ENCODE assay signal across 8 mouse cellular contexts in genomic region chr17:25222951-25223601, GRCm38 (mm10). TPM values are rescaled to one million over a fixed set of nuclear protein-coding genes. Genes with fewer than 3 reads are reported as not detected.
DNase-seq lines count a peak whose midpoint lies in the region; ATAC-seq and TF ChIP-seq lines count a peak whose summit lies in the region.

No protein-coding gene starts in this region.

- no peak for TF ChIP-seq POLR2A in cerebellum, adult 2 months (IDR thresholded peaks at IDR 0.05; ENCODE audit: borderline replicate concordance, insufficient read depth, low read length)
- TF ChIP-seq POLR2A in thymus, adult 2 months (IDR thresholded peaks at IDR 0.05; ENCODE audit: control insufficient read depth, extremely low read depth, insufficient read depth, low read length, poor library complexity), result no peak

- no peaks in the 10 kb centered on the region for H3K9me3 ChIP-seq in midbrain, postnatal 0 days (ENCODE audit: low read length)

- 9% methylated on average over 6 of the region's 6 CpGs for WGBS in cerebellum, adult 2 months
- WGBS in thymus, adult 2 months, result 7% methylated on average over 6 of the region's 6 CpGs
- WGBS in midbrain, postnatal 0 days, result 37% methylated on average over 6 of the region's 6 CpGs

- peak; percentile 51 for DNase-seq in cerebellum, adult 2 months
- no peak for DNase-seq in cerebellum, postnatal 10 days
- peak; percentile 14 for DNase-seq in thymus, adult 2 months
- DNase-seq in thymus, postnatal 25 days, result no peak
- DNase-seq in midbrain, postnatal 0 days (ENCODE audit: low spot score), result no peak
- DNase-seq in right cerebral cortex, postnatal 14 days, result no peak

- peak overlapping the region; percentile 96 for H3K27ac ChIP-seq in cerebellum, adult 2 months (ENCODE audit: insufficient read depth, low read length)
- peak overlapping the region; percentile 97 for H3K27ac ChIP-seq in thymus, adult 2 months (ENCODE audit: control insufficient read depth, insufficient read depth, low read length)
- peak overlapping the region; percentile 70 for H3K27ac ChIP-seq in midbrain, postnatal 0 days (ENCODE audit: low read depth, low read length)

- no peaks in the 10 kb centered on the region for H3K27me3 ChIP-seq in cerebellum, adult 2 months (ENCODE audit: control insufficient read depth, insufficient read depth, low read length)
- no peaks in the 10 kb centered on the region for H3K27me3 ChIP-seq in thymus, adult 2 months (ENCODE audit: control insufficient read depth, insufficient read depth, low read length)
- no peaks in the 10 kb centered on the region for H3K27me3 ChIP-seq in midbrain, postnatal 0 days (ENCODE audit: insufficient read depth, low read length)

- peak overlapping the region; percentile 55 for H3K9ac ChIP-seq in midbrain, postnatal 0 days (replicated peaks; ENCODE audit: low read length, poor library complexity, severe bottlenecking)

- H3K4me2 ChIP-seq in midbrain, postnatal 0 days (ENCODE audit: low read depth, low read length, poor library complexity, severe bottlenecking), result peak overlapping the region; percentile 49

- no peak for TF ChIP-seq CTCF in cerebellum, adult 2 months (IDR thresholded peaks at IDR 0.05; ENCODE audit: borderline replicate concordance, insufficient read depth, low read depth, low read length)
- TF ChIP-seq CTCF in thymus, adult 2 months (IDR thresholded peaks at IDR 0.05; ENCODE audit: borderline replicate concordance, control insufficient read depth, extremely low read depth, insufficient read depth, low read length, poor library complexity), result no peak
- TF ChIP-seq CTCF in midbrain, postnatal 0 days (IDR thresholded peaks at IDR 0.05), result no peak

- peak; percentile 2 for ATAC-seq in inflammation-experienced regulatory T-cells, adult 6 months
- ATAC-seq in midbrain, postnatal 0 days (ENCODE audit: low FRiP score), result no peak
- no peak for ATAC-seq in granulocyte monocyte progenitor cell, adult 5-6 weeks (replicated peaks; ENCODE audit: poor library complexity, severe bottlenecking)

- peak overlapping the region; percentile 96 for H3K4me3 ChIP-seq in cerebellum, adult 2 months (replicated peaks; ENCODE audit: insufficient read depth, low read depth, low read length)
- peak overlapping the region; percentile 45 for H3K4me3 ChIP-seq in thymus, adult 2 months (ENCODE audit: control insufficient read depth, insufficient read depth, low read length)
- peak overlapping the region; percentile 35 for H3K4me3 ChIP-seq in midbrain, postnatal 0 days (ENCODE audit: low read depth, low read length)

- no peaks in the 10 kb centered on the region for H3K36me3 ChIP-seq in thymus, adult 2 months (ENCODE audit: control insufficient read depth, insufficient read depth, low read length)
- peaks cover 36% of the 10 kb centered on the region for H3K36me3 ChIP-seq in midbrain, postnatal 0 days (ENCODE audit: insufficient read depth, low read length)

- H3K4me1 ChIP-seq in cerebellum, adult 2 months (ENCODE audit: control insufficient read depth, insufficient read depth, low read length), result peaks cover 31% of the 10 kb centered on the region
- peaks cover 78% of the 10 kb centered on the region for H3K4me1 ChIP-seq in thymus, adult 2 months (replicated peaks; ENCODE audit: control insufficient read depth, insufficient read depth, low read length)
- peaks cover 5% of the 10 kb centered on the region; the same call in 1 of the 2 replicates for H3K4me1 ChIP-seq in midbrain, postnatal 0 days (ENCODE audit: insufficient read depth, low read length)

RNA-seq across cellular contexts. Expression of gene Gnptg, which starts 16.8 kb away (rescaled TPM):
- 131 and 146 TPM in 2 replicates for polyA plus RNA-seq in cerebellum, adult 2 months (2012; rRNA removed)
- 39.8 and 47.7 TPM in 2 replicates for polyA plus RNA-seq in thymus, adult 2 months (2012; rRNA removed)
- polyA plus RNA-seq in inflammation-experienced regulatory T-cells, adult 6 months (2017; shearing (Covaris generic)), result 10 to 100 TPM; 43.0 to 79.2 (median 61.5) TPM
- 97.2 and 104 TPM in 2 replicates for total RNA-seq in midbrain, postnatal 0 days (2014; rRNA removed)
- 127 and 134 TPM in 2 replicates for polyA plus RNA-seq in midbrain, postnatal 0 days (2015; fragmentation: Nextera tagmentation; extraction: Ambion mirVana)
- total RNA-seq in granulocyte monocyte progenitor cell, adult 5-6 weeks (2014; fragmentation: Nextera tagmentation), result 10.9 and 19.2 TPM in 2 replicates
- total RNA-seq in granulocyte monocyte progenitor cell, adult 5-6 weeks (2017), result 23.7 and 27.8 TPM in 2 replicates

RNA-seq across cellular contexts. Expression of gene Tsr3, which starts 16.9 kb away (rescaled TPM):
- polyA plus RNA-seq in cerebellum, adult 2 months (2012; rRNA removed), result 40.4 and 42.4 TPM in 2 replicates
- polyA plus RNA-seq in thymus, adult 2 months (2012; rRNA removed), result 38.0 and 40.9 TPM in 2 replicates
- 10 to 100 TPM; 30.9 to 35.3 (median 31.4) TPM for polyA plus RNA-seq in inflammation-experienced regulatory T-cells, adult 6 months (2017; shearing (Covaris generic))
- 39.6 and 40.1 TPM in 2 replicates for total RNA-seq in midbrain, postnatal 0 days (2014; rRNA removed)
- polyA plus RNA-seq in midbrain, postnatal 0 days (2015; fragmentation: Nextera tagmentation; extraction: Ambion mirVana), result 74.2 and 76.2 TPM in 2 replicates
- total RNA-seq in granulocyte monocyte progenitor cell, adult 5-6 weeks (2014; fragmentation: Nextera tagmentation), result 10.9 and 17.1 TPM in 2 replicates
- 23.6 and 27.8 TPM in 2 replicates for total RNA-seq in granulocyte monocyte progenitor cell, adult 5-6 weeks (2017)

RNA-seq across cellular contexts. Expression of gene Baiap3, which starts 33.1 kb away (rescaled TPM):
- polyA plus RNA-seq in cerebellum, adult 2 months (2012; rRNA removed), result 24.4 and 26.5 TPM in 2 replicates
- polyA plus RNA-seq in thymus, adult 2 months (2012; rRNA removed), result 56.5 and 60.9 TPM in 2 replicates
- polyA plus RNA-seq in inflammation-experienced regulatory T-cells, adult 6 months (2017; shearing (Covaris generic)), result 10 to 100 TPM in 2 of 3 experiments, 1 to 10 TPM in 1; 2.6 to 42.7 (median 10.9) TPM
- total RNA-seq in midbrain, postnatal 0 days (2014; rRNA removed), result 94.2 and 98.4 TPM in 2 replicates
- polyA plus RNA-seq in midbrain, postnatal 0 days (2015; fragmentation: Nextera tagmentation; extraction: Ambion mirVana), result 48.4 and 49.9 TPM in 2 replicates
- total RNA-seq in granulocyte monocyte progenitor cell, adult 5-6 weeks (2014; fragmentation: Nextera tagmentation), result 7.6 and 9.1 TPM in 2 replicates
- 3.8 and 11.9 TPM in 2 replicates for total RNA-seq in granulocyte monocyte progenitor cell, adult 5-6 weeks (2017)

RNA-seq across cellular contexts. Expression of gene Unkl, which starts 34.9 kb away (rescaled TPM):
- polyA plus RNA-seq in cerebellum, adult 2 months (2012; rRNA removed), result 56.2 and 57.4 TPM in 2 replicates
- 60.1 and 64.6 TPM in 2 replicates for polyA plus RNA-seq in thymus, adult 2 months (2012; rRNA removed)
- polyA plus RNA-seq in inflammation-experienced regulatory T-cells, adult 6 months (2017; shearing (Covaris generic)), result 10 to 100 TPM; 22.2 to 31.4 (median 23.3) TPM
- 34.1 and 34.7 TPM in 2 replicates for total RNA-seq in midbrain, postnatal 0 days (2014; rRNA removed)
- polyA plus RNA-seq in midbrain, postnatal 0 days (2015; fragmentation: Nextera tagmentation; extraction: Ambion mirVana), result 17.3 and 19.5 TPM in 2 replicates
- total RNA-seq in granulocyte monocyte progenitor cell, adult 5-6 weeks (2014; fragmentation: Nextera tagmentation), result 6.8 and 17.2 TPM in 2 replicates
- 5.6 and 9.9 TPM in 2 replicates for total RNA-seq in granulocyte monocyte progenitor cell, adult 5-6 weeks (2017)

RNA-seq across cellular contexts. Expression of gene BC003965, which starts 38.7 kb away (rescaled TPM):
- polyA plus RNA-seq in cerebellum, adult 2 months (2012; rRNA removed), result 23.4 and 25.2 TPM in 2 replicates
- polyA plus RNA-seq in thymus, adult 2 months (2012; rRNA removed), result 17.8 and 18.8 TPM in 2 replicates
- 10 to 100 TPM; 12.9 to 16.3 (median 13.2) TPM for polyA plus RNA-seq in inflammation-experienced regulatory T-cells, adult 6 months (2017; shearing (Covaris generic))
- 16.8 and 17.9 TPM in 2 replicates for total RNA-seq in midbrain, postnatal 0 days (2014; rRNA removed)
- polyA plus RNA-seq in midbrain, postnatal 0 days (2015; fragmentation: Nextera tagmentation; extraction: Ambion mirVana), result 30.2 and 30.3 TPM in 2 replicates
- total RNA-seq in granulocyte monocyte progenitor cell, adult 5-6 weeks (2014; fragmentation: Nextera tagmentation), result 13.1 and 17.0 TPM in 2 replicates
- total RNA-seq in granulocyte monocyte progenitor cell, adult 5-6 weeks (2017), result 10.0 and 10.2 TPM in 2 replicates

Comparison
In these comparisons a context has a peak if more than half of its experiments do, and no peak if none do; other contexts are left out.
1. DNase-seq: peak in cerebellum, adult 2 months (2 of 2) and thymus, adult 2 months (single experiment); none in cerebellum, postnatal 10 days (0 of 2), thymus, postnatal 25 days (single experiment), midbrain, postnatal 0 days (single experiment) and right cerebral cortex, postnatal 14 days (single experiment).
2. H3K4me3 ChIP-seq: peak in every context shown above with its lines; median percentile 96 in cerebellum, adult 2 months; 45 in thymus, adult 2 months; 35 in midbrain, postnatal 0 days.
3. Peak in every context shown above with its lines, with median percentiles within 50 percentile points of each other: H3K27ac ChIP-seq.